Mouse (Mus musculus) CD8-positive naive resting alpha-beta T cell, adult 57 days (primary cell): ENCODE results near the gene Abcf2. TPM values are rescaled to one million over a fixed set of nuclear protein-coding genes. Genes with fewer than 3 reads are reported as not detected.

Experiments used
- total RNA-seq: library from RNA; stranded (reverse); gene quantifications from one replicate; pipeline ENCODE4 v1.2.4, GENCODE M21; 2023

Gene Abcf2
- 41.3 TPM for total RNA-seq

DNA sequence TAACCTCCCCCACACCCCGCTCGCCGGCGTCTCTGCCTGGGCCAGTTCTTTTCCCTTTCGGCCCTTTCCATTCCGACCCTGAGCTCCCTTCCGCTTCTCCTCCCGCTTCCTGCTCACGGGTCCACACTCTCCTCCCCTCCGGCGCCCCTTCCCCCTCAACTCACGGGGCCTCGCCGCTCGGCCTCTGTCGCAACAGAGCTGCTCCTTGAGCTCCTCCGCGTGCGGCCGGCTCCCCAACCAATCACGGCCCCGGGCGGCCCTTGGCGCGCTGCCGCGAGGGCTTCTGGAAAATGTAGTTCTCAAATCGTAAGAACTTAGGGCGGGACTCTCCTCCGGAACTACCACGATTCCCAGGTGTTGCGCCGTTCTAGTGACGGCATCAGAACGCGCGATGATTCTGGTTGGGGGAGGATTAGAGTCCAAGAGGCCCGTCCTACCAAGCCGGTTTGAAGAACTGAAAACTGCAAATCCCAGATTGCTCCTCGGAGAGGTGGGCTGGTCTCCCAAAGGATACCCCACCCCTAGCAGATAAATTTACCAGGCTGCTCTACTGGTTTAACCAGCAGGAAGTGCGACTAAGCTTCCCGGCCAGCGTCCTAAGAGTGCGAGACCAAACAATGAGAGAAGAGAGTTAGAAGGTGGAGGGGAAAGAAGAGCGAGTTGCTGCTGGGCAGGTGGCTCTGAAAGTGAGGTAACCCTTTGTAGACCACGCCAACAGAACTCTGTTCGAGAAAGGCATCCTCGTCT is at the start of gene Abcf2:
Abcf2 (minus strand) TSS at position 285 of the 747 bp plus-strand sequence.

DNA sequence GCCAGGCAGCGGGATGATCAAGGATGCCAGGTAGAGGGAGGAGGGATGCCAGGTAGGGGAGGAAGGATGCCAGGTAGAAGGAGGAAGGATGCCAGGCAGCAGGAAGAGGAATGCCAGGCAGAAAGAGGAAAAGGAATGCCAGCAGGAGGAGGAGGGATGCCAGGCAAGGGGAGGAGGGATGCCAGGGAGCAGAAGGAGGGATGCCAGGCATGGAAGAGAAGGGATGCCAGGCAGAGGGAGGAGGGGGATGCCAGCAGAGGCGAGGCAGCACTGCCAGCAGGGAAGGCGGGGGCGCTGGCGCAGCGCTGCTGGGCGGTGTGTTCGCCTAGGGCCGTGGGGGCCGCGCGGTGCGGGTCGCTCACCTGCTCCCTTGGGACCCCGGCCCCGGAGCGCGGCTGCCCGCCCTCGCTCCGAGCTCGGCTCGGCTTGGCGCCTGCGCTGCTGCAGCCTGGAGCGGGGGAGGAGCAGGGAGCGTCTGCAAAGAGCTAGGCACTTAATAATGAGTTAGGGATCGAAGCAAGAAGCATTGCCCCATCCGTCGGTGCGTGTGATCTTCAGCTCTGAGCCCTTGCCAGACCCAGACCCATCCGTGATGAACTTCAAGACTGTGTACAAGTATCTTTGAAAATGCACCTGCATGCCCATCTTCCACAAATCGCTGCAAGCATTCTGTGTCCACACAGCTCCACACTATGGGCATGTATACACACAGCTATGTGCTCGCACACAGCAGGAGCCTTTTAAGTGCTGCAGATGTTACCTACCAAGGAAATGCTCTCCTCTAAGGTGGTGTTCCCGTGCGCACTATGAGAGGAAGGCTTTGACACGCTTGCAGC is 46.9 kb upstream of the Abcf2 start, which contains the start of gene Smarcd3:
Smarcd3 (minus strand) TSS at position 426 of the 836 bp plus-strand sequence.

DNA sequence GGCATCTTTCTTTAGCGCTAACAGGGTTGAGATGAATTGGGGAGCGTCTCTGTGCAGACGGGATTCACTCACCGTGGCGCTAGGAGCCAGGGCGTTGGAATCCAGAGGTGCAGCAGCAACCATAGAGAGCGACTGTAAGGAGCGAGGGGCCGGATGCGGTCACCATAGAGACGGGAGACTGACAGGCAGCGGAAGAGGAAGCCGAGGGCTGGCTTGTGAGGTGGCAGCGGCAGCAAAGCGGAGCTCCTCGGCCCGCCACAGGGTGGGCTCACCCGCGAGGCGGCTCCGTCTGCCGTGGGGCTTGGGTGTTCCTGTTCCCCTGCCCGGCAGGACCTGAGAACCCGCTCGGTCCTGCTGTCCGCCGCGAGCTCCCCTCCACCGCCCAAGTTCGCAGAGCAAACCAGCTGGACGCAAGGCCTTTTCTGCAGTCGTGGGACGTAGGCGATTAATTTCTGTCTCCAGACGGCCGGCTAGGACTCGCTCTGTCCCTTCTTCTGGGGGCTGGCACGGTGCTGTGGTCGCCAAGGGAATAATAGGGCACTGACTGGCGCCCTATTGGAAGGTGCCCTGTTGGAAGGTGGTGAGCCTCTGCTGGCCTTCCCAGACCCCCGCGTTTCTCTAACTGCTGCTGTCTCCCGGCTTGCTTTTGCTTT is 9.4 kb upstream of the Abcf2 start, which contains the start of gene Chpf2:
Chpf2 (plus strand) TSS at position 195 of the 653 bp plus-strand sequence.

GRCm38 (mm10) chr5:24556709-24557108 is 20.6 kb downstream of the Abcf2 start, which contains the start of gene 4931409K22Rik:
Gene 4931409K22Rik, minus strand, starts transcription at chr5:24556809.

DNA sequence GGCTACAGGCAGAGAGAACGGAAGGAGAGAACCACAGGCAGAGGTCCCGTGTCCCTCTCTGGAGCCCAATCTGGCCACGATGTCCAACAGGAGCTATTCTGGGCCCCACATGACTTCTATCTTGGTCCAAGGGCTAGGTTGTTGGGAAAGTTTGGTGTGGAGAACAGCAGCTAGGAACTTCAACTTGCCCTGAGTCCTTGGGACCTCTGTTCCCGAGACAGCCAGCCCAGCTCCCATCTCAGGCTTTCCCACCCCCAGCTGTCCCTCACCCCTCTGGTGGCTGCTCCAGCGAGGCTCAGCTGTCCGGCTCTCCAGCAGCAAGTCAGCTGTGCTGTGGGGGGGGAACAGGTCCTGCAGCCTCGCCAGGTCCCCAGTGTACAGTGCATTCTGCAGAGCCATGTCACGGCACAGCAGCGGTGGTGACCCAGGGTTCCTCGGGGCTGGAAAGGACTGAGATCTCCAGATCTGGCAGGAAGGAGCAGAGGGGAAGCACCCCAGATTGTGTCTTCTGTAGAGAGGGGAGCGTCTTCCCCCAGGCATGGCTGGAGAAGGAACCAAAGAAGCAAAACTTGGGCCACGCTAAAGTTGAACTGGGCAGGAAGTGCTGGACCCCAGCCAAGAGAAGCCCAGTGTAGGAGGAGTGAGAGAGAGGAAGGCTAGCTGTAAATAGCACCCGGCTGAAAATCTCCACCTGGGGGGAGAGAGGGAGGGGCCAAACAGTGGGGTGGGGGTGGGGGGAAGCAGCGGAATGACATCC is 36.7 kb downstream of the Abcf2 start, which contains the start of gene Asb10:
Asb10 (minus strand) TSS at position 592 of the 757 bp plus-strand sequence.

GRCm38 (mm10) chr5:24526889-24527230 is 50.4 kb downstream of the Abcf2 start, which contains the start of gene Gbx1:
Gene Gbx1, minus strand, starts transcription at chr5:24527202.

Other genes with a start within 250 kb of the Abcf2 start
- gene Kcnh2, start 225.9 kb downstream of the Abcf2 start, total RNA-seq: 5.1 TPM
- gene Nos3, start 212.7 kb downstream of the Abcf2 start, total RNA-seq: not detected
- not detected for gene Atg9b, start 185.3 kb downstream of the Abcf2 start, total RNA-seq
- 19.0 TPM for gene Abcb8, start 183.8 kb downstream of the Abcf2 start, total RNA-seq
- not detected for gene Asic3, start 164.1 kb downstream of the Abcf2 start, total RNA-seq
- gene Cdk5, start 153.9 kb downstream of the Abcf2 start, total RNA-seq: 29.1 TPM
- 60.0 TPM for gene Slc4a2, start 153.6 kb downstream of the Abcf2 start, total RNA-seq
- gene Fastk, start 132.2 kb downstream of the Abcf2 start, total RNA-seq: 89.3 TPM
- gene Tmub1, start 129.6 kb downstream of the Abcf2 start, total RNA-seq: 21.2 TPM
- 92.4 TPM for gene Agap3, start 125.3 kb downstream of the Abcf2 start, total RNA-seq
- not detected for gene Gbx1, start 50.3 kb downstream of the Abcf2 start, total RNA-seq
- gene Asb10, start 36.5 kb downstream of the Abcf2 start, total RNA-seq: not detected
- not detected for gene 4931409K22Rik, start 20.7 kb downstream of the Abcf2 start, total RNA-seq
- gene Chpf2, start 9.3 kb upstream of the Abcf2 start, total RNA-seq: 37.3 TPM
- not detected for gene Smarcd3, start 46.9 kb upstream of the Abcf2 start, total RNA-seq
- 89.6 TPM for gene Nub1, start 108.1 kb upstream of the Abcf2 start, total RNA-seq
- not detected for gene Wdr86, start 153.3 kb upstream of the Abcf2 start, total RNA-seq
- not detected for gene Crygn, start 180.5 kb upstream of the Abcf2 start, total RNA-seq